Mouse (Mus musculus): ENCODE measurements around the gene Grb10. TPM values are rescaled to one million over a fixed set of nuclear protein-coding genes. Genes with fewer than 3 reads are reported as not detected.

Grb10 gene
- polyA plus RNA-seq, 1 experiment from 2014 or later, result 283 TPM

DNA sequence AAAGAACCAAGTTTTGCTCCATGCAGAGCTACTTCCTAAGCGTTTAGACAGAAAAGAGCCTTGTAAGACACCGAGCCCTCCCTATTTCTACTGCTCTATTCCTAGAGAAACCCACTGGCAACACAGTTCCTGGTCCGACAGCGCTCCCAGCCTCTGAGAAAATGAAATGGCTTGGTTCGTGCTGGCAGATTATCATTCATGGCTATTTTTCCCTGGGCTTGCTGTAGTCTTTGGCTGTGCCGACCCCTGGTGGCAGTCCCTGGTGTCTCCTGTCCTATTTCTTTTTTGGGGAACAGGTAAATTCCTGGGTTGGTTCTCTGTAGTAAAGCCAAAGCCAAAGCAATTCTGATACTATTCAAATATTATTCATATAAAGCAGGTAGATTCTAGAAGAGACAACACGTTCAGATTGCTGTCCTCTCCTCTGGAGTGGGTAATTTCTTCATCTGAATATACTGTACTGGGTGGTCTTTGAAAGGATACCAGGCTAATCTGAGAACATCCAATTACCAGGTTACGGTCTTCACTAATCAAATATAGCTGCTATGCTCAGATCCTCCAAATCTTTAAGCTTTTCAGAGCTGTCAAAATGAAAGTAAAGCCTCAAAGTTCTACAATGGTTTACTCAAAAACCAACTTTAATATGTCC, 65.0 kb downstream of the Grb10 start:
- Histone ChIP-seq H3K9ac (ENCODE audit: low read length) (no peak overlapping the region), H3K36me3 (ENCODE audit: control insufficient read depth, insufficient read depth, low read length) (peaks cover 4% of the 10 kb centered on the region; the same call in 1 of the 2 replicates), H3K27ac (replicated peaks; ENCODE audit: low read depth, low read length) (no peak overlapping the region), H3K4me2 (ENCODE audit: low read depth, severe bottlenecking) (no peak overlapping the region), H3K9me3 (ENCODE audit: control insufficient read depth, low read length) (no peaks in the 10 kb centered on the region), H3K27me3 (ENCODE audit: control insufficient read depth, insufficient read depth, low read length) (no peaks in the 10 kb centered on the region), H3K4me1 (ENCODE audit: control insufficient read depth, insufficient read depth, low read length) (no peaks in the 10 kb centered on the region), H3K4me3 (ENCODE audit: low read depth, low read length) (no peak overlapping the region)
- ATAC-seq (ENCODE audit: insufficient number of reproducible peaks, low FRiP score, low TSS enrichment, low read depth), result peak; percentile 67; the same call in 1 of the 2 replicates
- WGBS, result 57% methylated on average over 8 of the region's 8 CpGs
- peak; percentile 83 for DNase-seq (ENCODE audit: low spot score)

GRCm38 (mm10) chr11:11972401-11973110, 65.9 kb downstream of the Grb10 start:
- Histone ChIP-seq H3K27me3 (ENCODE audit: control insufficient read depth, insufficient read depth, low read length) (no peaks in the 10 kb centered on the region), H3K36me3 (ENCODE audit: control insufficient read depth, insufficient read depth, low read length) (peaks cover 4% of the 10 kb centered on the region; the same call in 1 of the 2 replicates), H3K9ac (ENCODE audit: low read length) (no peak overlapping the region), H3K4me2 (ENCODE audit: low read depth, severe bottlenecking) (no peak overlapping the region), H3K4me3 (ENCODE audit: low read depth, low read length) (no peak overlapping the region), H3K4me1 (ENCODE audit: control insufficient read depth, insufficient read depth, low read length) (no peaks in the 10 kb centered on the region), H3K27ac (replicated peaks; ENCODE audit: low read depth, low read length) (no peak overlapping the region), H3K9me3 (ENCODE audit: control insufficient read depth, low read length) (no peaks in the 10 kb centered on the region)
- no peak for DNase-seq (ENCODE audit: low spot score)
- no peak for ATAC-seq (ENCODE audit: insufficient number of reproducible peaks, low FRiP score, low TSS enrichment, low read depth)
- 83% methylated on average over 6 of the region's 6 CpGs for WGBS

DNA sequence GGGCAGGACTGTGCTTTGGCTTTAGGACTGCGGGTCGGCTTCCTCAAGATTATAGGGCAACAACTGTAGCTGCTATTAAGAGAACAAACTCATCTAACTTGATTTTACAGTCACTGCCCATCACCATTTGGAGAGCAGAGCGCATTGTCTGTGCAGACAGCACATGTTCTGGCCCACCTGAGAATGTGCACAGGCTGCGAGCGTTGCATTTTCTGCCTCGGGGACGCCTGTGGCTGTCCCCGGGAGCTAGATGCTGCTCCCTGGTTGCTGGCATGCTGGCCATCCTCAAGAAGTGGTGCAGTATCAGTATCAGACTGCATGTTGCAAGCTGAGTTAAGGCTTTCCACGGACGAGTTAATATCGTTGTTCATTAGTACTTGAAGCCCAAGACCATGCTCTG, 68.2 kb downstream of the Grb10 start:
- Histone ChIP-seq H3K36me3 (ENCODE audit: control insufficient read depth, insufficient read depth, low read length) (peaks cover 7% of the 10 kb centered on the region), H3K4me1 (ENCODE audit: control insufficient read depth, insufficient read depth, low read length) (no peaks in the 10 kb centered on the region), H3K9ac (ENCODE audit: low read length) (no peak overlapping the region), H3K9me3 (ENCODE audit: control insufficient read depth, low read length) (no peaks in the 10 kb centered on the region), H3K27me3 (ENCODE audit: control insufficient read depth, insufficient read depth, low read length) (no peaks in the 10 kb centered on the region), H3K27ac (replicated peaks; ENCODE audit: low read depth, low read length) (no peak overlapping the region), H3K4me3 (ENCODE audit: low read depth, low read length) (no peak overlapping the region), H3K4me2 (ENCODE audit: low read depth, severe bottlenecking) (no peak overlapping the region)
- DNase-seq (ENCODE audit: low spot score), result no peak
- 96% methylated on average over 11 of the region's 11 CpGs for WGBS
- no peak for ATAC-seq (ENCODE audit: insufficient number of reproducible peaks, low FRiP score, low TSS enrichment, low read depth)

DNA sequence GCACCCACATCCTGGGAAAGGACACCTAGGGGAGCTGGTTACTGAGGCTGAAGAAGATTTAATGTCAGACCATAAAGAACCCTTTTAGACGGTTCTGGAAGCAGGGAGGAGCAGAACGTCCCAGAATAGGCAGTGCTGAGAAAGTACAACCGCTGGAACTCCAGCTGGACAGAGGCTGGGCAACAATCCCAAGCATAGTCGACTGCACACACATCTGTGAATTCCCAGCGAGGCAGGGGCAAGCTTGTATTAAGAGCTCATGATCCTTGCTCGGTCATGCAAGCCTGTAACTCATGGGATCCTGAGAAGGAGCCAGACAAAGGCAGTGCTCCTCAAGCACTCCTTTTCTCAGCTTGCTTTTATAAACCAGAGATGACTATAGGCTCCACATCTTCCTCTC, 69.7 kb downstream of the Grb10 start:
- WGBS, result 65% methylated on average over 6 of the region's 6 CpGs
- ATAC-seq (ENCODE audit: insufficient number of reproducible peaks, low FRiP score, low TSS enrichment, low read depth) (no peak), DNase-seq (ENCODE audit: low spot score) (no peak)
- no peak overlapping the region for H3K9ac ChIP-seq (ENCODE audit: low read length)
- no peak overlapping the region for H3K4me2 ChIP-seq (ENCODE audit: low read depth, severe bottlenecking)
- no peak overlapping the region; the same call in 1 of the 2 replicates for H3K27ac ChIP-seq (replicated peaks; ENCODE audit: low read depth, low read length)
- peaks cover 7% of the 10 kb centered on the region for H3K36me3 ChIP-seq (ENCODE audit: control insufficient read depth, insufficient read depth, low read length)
- H3K27me3 ChIP-seq (ENCODE audit: control insufficient read depth, insufficient read depth, low read length), result no peaks in the 10 kb centered on the region
- no peaks in the 10 kb centered on the region for H3K4me1 ChIP-seq (ENCODE audit: control insufficient read depth, insufficient read depth, low read length)
- no peaks in the 10 kb centered on the region for H3K9me3 ChIP-seq (ENCODE audit: control insufficient read depth, low read length)
- no peak overlapping the region for H3K4me3 ChIP-seq (ENCODE audit: low read depth, low read length)

DNA sequence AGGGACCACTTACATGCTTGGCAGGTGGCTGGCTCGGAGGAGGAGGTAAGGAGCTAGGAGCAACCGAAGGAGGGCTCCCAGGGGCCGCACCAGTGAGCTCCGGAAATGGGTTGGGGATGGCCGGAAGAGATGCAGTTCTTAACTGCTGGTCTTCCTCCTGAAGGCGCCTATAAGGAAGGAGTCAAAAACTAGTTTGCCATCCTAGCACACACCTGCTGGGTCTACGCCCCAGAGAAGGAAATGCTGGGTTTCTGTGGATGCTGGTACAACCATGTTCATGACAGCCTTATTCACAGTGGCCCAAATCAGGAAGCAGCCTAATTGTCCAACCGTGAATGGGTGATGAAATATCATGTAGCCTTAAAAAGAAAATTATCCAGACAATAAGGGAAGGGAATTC, 71.0 kb downstream of the Grb10 start:
- H3K4me3 ChIP-seq (ENCODE audit: low read depth, low read length), result no peak overlapping the region
- H3K9ac ChIP-seq (ENCODE audit: low read length), result no peak overlapping the region
- H3K27me3 ChIP-seq (ENCODE audit: control insufficient read depth, insufficient read depth, low read length), result no peaks in the 10 kb centered on the region
- ATAC-seq (ENCODE audit: insufficient number of reproducible peaks, low FRiP score, low TSS enrichment, low read depth) (no peak), DNase-seq (ENCODE audit: low spot score) (no peak)
- peaks cover 7% of the 10 kb centered on the region for H3K36me3 ChIP-seq (ENCODE audit: control insufficient read depth, insufficient read depth, low read length)
- H3K4me2 ChIP-seq (ENCODE audit: low read depth, severe bottlenecking), result no peak overlapping the region
- no peaks in the 10 kb centered on the region for H3K4me1 ChIP-seq (ENCODE audit: control insufficient read depth, insufficient read depth, low read length)
- no peak overlapping the region for H3K27ac ChIP-seq (replicated peaks; ENCODE audit: low read depth, low read length)
- no peaks in the 10 kb centered on the region for H3K9me3 ChIP-seq (ENCODE audit: control insufficient read depth, low read length)
- 89% methylated on average over 8 of the region's 8 CpGs for WGBS

DNA sequence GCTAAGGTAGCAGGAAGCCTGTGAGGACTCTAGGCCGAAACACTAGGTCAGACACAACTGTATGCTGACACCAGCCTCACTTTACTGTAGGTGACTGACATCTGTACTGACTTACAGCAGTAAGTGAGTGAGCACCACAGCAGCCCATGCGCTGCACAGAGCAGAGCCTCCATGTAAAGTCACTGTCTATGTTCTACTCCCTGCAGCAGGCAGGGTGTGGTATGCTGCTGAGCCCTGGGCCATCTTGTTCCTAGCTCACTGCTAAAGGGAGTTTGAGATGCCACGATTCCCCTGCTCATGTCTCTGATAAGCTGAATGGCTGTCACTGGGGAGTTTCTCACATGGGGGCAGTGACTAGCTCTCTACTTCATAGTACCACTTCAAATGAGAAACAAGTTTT, 72.3 kb downstream of the Grb10 start:
- WGBS, result 93% methylated on average over 3 of the region's 3 CpGs
- Histone ChIP-seq H3K4me3 (ENCODE audit: low read depth, low read length) (no peak overlapping the region), H3K27me3 (ENCODE audit: control insufficient read depth, insufficient read depth, low read length) (no peaks in the 10 kb centered on the region), H3K9ac (ENCODE audit: low read length) (no peak overlapping the region), H3K4me2 (ENCODE audit: low read depth, severe bottlenecking) (no peak overlapping the region), H3K36me3 (ENCODE audit: control insufficient read depth, insufficient read depth, low read length) (peaks cover 5% of the 10 kb centered on the region), H3K27ac (replicated peaks; ENCODE audit: low read depth, low read length) (no peak overlapping the region), H3K9me3 (ENCODE audit: control insufficient read depth, low read length) (no peaks in the 10 kb centered on the region), H3K4me1 (ENCODE audit: control insufficient read depth, insufficient read depth, low read length) (no peaks in the 10 kb centered on the region; the same call in 1 of the 2 replicates)
- DNase-seq (ENCODE audit: low spot score) (no peak), ATAC-seq (ENCODE audit: insufficient number of reproducible peaks, low FRiP score, low TSS enrichment, low read depth) (no peak)

- DNase-seq (ENCODE audit: low spot score), result no peak
- Histone ChIP-seq H3K27ac (replicated peaks; ENCODE audit: low read depth, low read length) (no peak overlapping the region), H3K4me2 (ENCODE audit: low read depth, severe bottlenecking) (no peak overlapping the region), H3K36me3 (ENCODE audit: control insufficient read depth, insufficient read depth, low read length) (peaks cover 5% of the 10 kb centered on the region), H3K9me3 (ENCODE audit: control insufficient read depth, low read length) (no peaks in the 10 kb centered on the region), H3K4me1 (ENCODE audit: control insufficient read depth, insufficient read depth, low read length) (peaks cover 4% of the 10 kb centered on the region; the same call in 1 of the 2 replicates), H3K4me3 (ENCODE audit: low read depth, low read length) (no peak overlapping the region), H3K27me3 (ENCODE audit: control insufficient read depth, insufficient read depth, low read length) (no peaks in the 10 kb centered on the region), H3K9ac (ENCODE audit: low read length) (no peak overlapping the region)
- 81% methylated on average over 12 of the region's 12 CpGs for WGBS
- no peak for ATAC-seq (ENCODE audit: insufficient number of reproducible peaks, low FRiP score, low TSS enrichment, low read depth)
Observed at GRCm38 (mm10) chr11:11965501-11966125, 72.9 kb downstream of the Grb10 start.

DNA sequence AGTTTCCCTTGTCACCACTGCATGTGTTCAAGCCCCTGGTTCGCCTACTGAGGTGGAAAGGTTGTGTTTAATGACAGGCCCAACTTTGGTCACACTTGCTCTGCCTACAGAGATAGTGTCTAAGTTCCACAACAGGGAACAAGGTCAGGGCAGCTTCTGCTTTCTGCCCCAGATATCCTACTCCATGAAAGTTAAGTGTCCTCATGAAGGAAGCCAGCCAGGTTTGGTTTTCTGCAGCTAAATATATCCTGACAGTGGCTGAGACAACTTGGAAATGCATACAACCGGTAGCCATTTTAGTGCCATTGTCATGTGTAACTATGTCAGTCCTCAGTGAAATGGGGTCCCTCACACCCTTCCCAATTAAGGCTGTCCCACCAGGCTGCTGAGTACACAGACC, 73.8 kb downstream of the Grb10 start:
- H3K4me2 ChIP-seq (ENCODE audit: low read depth, severe bottlenecking), result no peak overlapping the region
- no peak overlapping the region for H3K9ac ChIP-seq (ENCODE audit: low read length)
- no peaks in the 10 kb centered on the region for H3K9me3 ChIP-seq (ENCODE audit: control insufficient read depth, low read length)
- H3K27ac ChIP-seq (replicated peaks; ENCODE audit: low read depth, low read length), result 0 out of 2 replicates have a peak overlapping the region, but pooled peaks have one; percentile 24
- ATAC-seq (ENCODE audit: insufficient number of reproducible peaks, low FRiP score, low TSS enrichment, low read depth), result no peak
- peaks cover 6% of the 10 kb centered on the region; the same call in 1 of the 2 replicates for H3K4me1 ChIP-seq (ENCODE audit: control insufficient read depth, insufficient read depth, low read length)
- no peaks in the 10 kb centered on the region for H3K27me3 ChIP-seq (ENCODE audit: control insufficient read depth, insufficient read depth, low read length)
- H3K36me3 ChIP-seq (ENCODE audit: control insufficient read depth, insufficient read depth, low read length), result peaks cover 3% of the 10 kb centered on the region
- DNase-seq (ENCODE audit: low spot score), result no peak
- WGBS, result 93% methylated on average over 2 of the region's 2 CpGs
- no peak overlapping the region for H3K4me3 ChIP-seq (ENCODE audit: low read depth, low read length)
